Mouse (Mus musculus): Measurements from ENCODE around the gene Zfp663.

Gene Zfp663

GRCm38 (mm10) chr2:165368496-165368895 is at the start of gene Zfp663:
Gene Zfp663 (minus strand): TSS chr2:165368729.
- in situ Hi-C loops (cut with MboI): no loop called here

- in situ Hi-C loops (cut with MboI): no loop called here
Observed at GRCm38 (mm10) chr2:165417291-165417690, 48.8 kb upstream of the Zfp663 start.

GRCm38 (mm10) chr2:165415795-165416194 is 47.3 kb upstream of the Zfp663 start:
- in situ Hi-C loops (cut with MboI): no loop called here

- in situ Hi-C loops (cut with MboI): no loop called here
Observed at GRCm38 (mm10) chr2:165415141-165415721, 46.7 kb upstream of the Zfp663 start.

- in situ Hi-C loops (cut with MboI): no loop called here
Observed at GRCm38 (mm10) chr2:165414321-165414720, 45.8 kb upstream of the Zfp663 start.

GRCm38 (mm10) chr2:165413884-165414283 is 45.4 kb upstream of the Zfp663 start:
- in situ Hi-C loops (cut with MboI): no loop called here

- in situ Hi-C loops (cut with MboI): no loop called here
Observed at GRCm38 (mm10) chr2:165407700-165408301, 39.3 kb upstream of the Zfp663 start.

- in situ Hi-C loops (cut with MboI): no loop called here
Observed at GRCm38 (mm10) chr2:165405351-165405750, 36.8 kb upstream of the Zfp663 start.

GRCm38 (mm10) chr2:165404951-165405350 is 36.4 kb upstream of the Zfp663 start:
- in situ Hi-C loops (cut with MboI): no loop called here

GRCm38 (mm10) chr2:165398164-165398785 is 29.7 kb upstream of the Zfp663 start:
- in situ Hi-C loops (cut with MboI): no loop called here

- in situ Hi-C loops (cut with MboI): no loop called here
Observed at GRCm38 (mm10) chr2:165397502-165398163, 29.1 kb upstream of the Zfp663 start.

GRCm38 (mm10) chr2:165396831-165397501 is 28.4 kb upstream of the Zfp663 start:
- in situ Hi-C loops (cut with MboI): no loop called here

- in situ Hi-C loops (cut with MboI): no loop called here
Observed at GRCm38 (mm10) chr2:165392156-165392555, 23.6 kb upstream of the Zfp663 start.

GRCm38 (mm10) chr2:165391561-165391960 is 23.0 kb upstream of the Zfp663 start:
- in situ Hi-C loops (cut with MboI): no loop called here

GRCm38 (mm10) chr2:165389299-165389952 is 20.9 kb upstream of the Zfp663 start:
- in situ Hi-C loops (cut with MboI): no loop called here

- in situ Hi-C loops (cut with MboI): no loop called here
Observed at GRCm38 (mm10) chr2:165387844-165388495, 19.4 kb upstream of the Zfp663 start, which contains the start of gene Zfp334. Gene Zfp334 (minus strand): TSS chr2:165388259.

- in situ Hi-C loops (cut with MboI): no loop called here
Observed at GRCm38 (mm10) chr2:165387370-165387769, 18.8 kb upstream of the Zfp663 start.

- in situ Hi-C loops (cut with MboI): no loop called here
Observed at GRCm38 (mm10) chr2:165380050-165380449, 11.5 kb upstream of the Zfp663 start.

- in situ Hi-C loops (cut with MboI): no loop called here
Observed at GRCm38 (mm10) chr2:165376001-165376400, 7.5 kb upstream of the Zfp663 start.

GRCm38 (mm10) chr2:165375478-165375877 is 6.9 kb upstream of the Zfp663 start:
- in situ Hi-C loops (cut with MboI): no loop called here

- in situ Hi-C loops (cut with MboI): no loop called here
Observed at GRCm38 (mm10) chr2:165371066-165371465, 2.5 kb upstream of the Zfp663 start.

All from mature B cell (primary cell).